Mouse (Mus musculus): ENCODE results near the gene Perm1. TPM values are rescaled to one million over a fixed set of nuclear protein-coding genes. Genes with fewer than 3 reads are reported as not detected.
A peak's percentile ranks its signal among the peaks of the same experiment; 100 is the strongest.

Perm1 gene
- total RNA-seq, 2 experiments from 2014 or later, result 208 to 223 TPM

DNA sequence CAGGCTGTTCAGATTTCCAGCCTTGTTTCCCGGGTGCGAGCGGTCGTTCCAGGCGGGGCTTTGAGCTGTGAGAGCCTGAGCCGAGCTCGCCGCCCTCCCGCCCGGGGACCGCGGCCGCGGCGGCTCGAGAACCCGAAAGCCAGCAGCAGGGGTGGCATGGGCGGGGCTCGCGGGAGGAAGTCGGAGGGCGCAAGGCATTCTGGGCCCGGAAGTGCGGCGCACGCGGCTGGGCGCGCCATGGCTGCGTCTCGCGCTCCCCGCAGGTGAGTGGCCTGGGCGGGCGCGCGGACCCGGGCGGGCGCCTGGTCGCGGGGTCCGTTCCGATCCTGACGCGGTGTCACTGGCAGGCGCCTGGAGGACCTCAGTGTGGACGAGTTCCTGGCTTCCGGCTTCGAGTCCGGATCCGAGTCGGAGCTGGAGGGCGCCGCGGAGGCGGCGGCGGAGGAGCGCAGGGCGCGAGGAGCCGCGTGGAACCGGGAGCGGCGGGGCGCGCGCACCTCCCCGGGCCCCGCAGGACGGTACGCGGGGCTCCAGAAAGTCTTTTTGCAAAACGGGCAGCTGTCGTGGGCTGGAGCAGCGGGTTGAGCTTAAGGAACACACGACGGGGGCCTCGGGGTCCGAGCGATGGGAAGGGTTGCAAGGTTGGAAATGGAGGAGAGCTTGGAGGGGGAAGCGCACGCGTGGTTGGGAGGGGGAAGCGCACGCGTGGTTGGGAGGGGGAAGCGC is 20.3 kb downstream of the Perm1 start, which contains the start of gene Noc2l:
TSS of gene Noc2l (plus strand) at position 203 of the 726 bp plus-strand sequence.
- DNase-seq, result peak; percentile 89 to 92

DNA sequence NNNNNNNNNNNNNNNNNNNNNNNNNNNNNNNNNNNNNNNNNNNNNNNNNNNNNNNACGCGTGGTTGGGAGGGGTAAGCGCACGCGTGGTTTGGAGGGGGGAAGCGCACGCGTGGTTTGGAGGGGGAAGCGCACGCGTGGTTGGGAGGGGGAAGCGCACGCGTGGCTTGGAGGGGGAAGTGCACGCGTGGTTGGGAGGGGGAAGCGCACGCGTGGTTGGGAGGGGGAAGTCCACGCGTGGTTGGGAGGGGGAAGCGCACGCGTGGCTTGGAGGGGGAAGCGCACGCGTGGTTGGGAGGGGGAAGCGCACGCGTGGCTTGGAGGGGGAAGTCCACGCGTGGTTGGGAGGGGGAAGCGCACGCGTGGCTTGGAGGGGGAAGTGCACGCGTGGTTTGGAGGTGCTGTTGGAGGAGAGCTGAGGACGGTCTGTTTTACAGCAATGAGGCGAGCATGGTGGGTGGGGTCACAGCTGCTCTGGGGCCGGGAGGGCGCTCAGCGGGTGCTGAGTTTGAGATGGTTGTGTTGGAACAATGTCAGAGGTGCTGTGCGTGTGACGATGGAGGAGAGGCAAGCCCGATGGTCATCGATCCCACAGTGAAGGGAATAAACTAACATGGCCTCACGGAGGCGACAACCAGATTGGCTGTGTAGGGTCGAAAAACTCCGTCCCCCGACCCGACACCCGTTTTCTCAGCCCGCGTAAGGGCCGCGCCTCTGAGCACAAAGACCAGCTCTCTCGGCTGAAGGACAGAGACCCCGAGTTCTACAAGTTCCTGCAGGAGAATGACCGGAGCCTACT is 21.2 kb downstream of the Perm1 start:
- DNase-seq, result no peak
- intact Hi-C loops (cut with DNase I), result no loop called here

More for the DNA sequence above, 20.3 kb downstream of the Perm1 start, which contains the start of gene Noc2l:
- intact Hi-C loops (cut with DNase I), result loop anchor here (2.0 kb wide), 1 partner anchor 127 kb away; the partner anchor contains the start of gene 9430015G10Rik

DNA sequence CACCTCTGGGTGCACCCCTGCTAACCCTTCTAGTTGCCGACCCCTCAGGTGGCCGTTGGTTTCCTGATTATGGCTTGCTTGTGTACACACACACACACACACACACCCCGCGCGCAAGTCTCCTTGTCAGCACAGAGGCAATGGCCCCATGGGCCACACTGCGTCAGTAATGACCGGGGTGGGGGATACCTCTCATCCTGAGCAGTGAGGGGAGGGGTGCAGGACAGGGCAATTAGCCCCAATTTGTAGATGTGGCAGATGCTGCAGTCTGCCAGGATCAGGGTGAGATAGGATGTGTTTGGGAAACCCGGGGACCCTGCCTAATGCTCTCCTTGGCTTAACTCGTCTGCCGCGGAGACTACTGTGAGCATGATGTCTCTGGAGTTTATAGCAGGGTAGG is 33.9 kb downstream of the Perm1 start:
- intact Hi-C loops (cut with DNase I), result no loop called here

DNA sequence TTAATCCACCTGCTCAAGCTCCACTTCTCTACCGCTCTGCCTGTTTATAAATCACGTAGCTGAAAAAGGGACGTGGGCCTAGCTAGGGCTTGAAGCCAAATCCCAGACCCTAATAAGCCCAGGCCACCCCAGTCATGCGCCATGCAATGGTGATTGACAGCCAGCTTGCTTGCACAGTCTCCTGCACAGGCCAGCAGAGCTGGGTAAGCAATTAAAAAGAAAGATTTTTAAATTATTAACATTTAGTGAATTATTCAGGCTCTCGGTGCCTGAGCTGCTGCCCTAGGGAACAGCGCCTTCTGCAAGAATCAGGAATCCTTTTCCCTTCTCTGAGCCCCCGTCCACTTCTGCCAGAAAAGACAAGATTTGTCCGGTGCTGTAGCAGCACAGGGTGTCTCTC is 35.4 kb downstream of the Perm1 start:
- intact Hi-C loops (cut with DNase I), result no loop called here

More for the DNA sequence above, 33.9 kb downstream of the Perm1 start:
- no peak for DNase-seq

DNA sequence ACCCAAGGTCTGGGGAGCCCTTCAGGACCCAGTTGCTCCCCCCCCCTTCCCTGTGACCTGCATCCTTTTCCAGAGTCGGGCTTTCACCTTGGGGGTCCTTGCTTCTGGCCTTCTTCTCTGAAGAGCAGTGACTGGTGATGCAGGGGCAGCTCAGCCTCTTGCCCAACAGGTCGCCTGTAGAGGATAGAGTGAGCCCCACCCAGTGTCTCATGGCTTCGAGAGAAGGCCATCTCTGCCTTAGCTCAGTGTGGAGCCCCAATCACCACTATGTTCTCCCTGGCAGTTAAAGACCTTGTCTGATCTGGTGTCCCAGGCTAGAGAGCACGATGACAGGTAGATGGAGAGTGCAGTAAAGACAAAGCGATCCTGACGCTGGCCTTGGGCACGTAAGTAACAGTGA is 36.5 kb downstream of the Perm1 start:
- intact Hi-C loops (cut with DNase I), result no loop called here

More for the DNA sequence above, 35.4 kb downstream of the Perm1 start:
- no peak for DNase-seq

DNA sequence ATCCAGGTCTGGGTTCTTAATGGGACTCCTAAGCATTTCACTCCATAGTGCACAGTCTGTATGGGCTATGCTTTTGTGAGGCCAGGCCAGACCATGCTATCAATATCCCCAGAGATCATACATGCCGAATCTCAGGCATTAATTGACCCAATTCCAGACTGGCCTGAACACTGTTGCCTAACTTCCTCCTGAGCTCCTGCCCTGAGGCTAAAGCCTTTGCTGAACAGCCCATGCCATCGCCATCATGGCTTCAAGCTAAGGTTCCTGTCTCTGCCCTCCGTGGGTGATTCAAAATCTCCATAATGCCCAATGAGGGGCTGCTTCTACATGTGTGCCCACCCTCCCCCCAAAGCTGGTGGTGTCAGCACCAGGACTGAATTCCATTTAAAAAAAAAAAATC is 37.0 kb downstream of the Perm1 start:
- intact Hi-C loops (cut with DNase I), result no loop called here
- DNase-seq, result no peak

More for the DNA sequence above, 36.5 kb downstream of the Perm1 start:
- DNase-seq, result no peak

DNA sequence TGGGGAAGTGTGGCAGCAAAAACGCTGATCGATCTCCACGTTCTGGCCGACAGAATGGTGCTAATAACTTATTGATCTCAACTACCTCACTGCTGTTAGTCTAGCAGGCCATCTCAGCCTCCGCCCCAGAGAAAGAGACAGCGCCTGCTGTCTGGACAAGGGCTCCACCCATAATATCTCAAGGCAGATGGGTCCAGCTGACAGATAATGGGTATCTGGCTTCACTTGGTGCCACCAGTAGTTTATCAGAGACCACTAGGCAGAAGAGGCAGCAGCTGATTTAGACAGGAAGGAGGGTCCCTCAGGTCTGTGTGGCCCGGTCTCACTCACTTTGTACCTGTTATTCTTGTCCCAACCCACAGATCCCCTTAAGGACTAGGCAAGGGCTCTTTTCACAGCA is 37.4 kb downstream of the Perm1 start:
- intact Hi-C loops (cut with DNase I), result no loop called here

DNA sequence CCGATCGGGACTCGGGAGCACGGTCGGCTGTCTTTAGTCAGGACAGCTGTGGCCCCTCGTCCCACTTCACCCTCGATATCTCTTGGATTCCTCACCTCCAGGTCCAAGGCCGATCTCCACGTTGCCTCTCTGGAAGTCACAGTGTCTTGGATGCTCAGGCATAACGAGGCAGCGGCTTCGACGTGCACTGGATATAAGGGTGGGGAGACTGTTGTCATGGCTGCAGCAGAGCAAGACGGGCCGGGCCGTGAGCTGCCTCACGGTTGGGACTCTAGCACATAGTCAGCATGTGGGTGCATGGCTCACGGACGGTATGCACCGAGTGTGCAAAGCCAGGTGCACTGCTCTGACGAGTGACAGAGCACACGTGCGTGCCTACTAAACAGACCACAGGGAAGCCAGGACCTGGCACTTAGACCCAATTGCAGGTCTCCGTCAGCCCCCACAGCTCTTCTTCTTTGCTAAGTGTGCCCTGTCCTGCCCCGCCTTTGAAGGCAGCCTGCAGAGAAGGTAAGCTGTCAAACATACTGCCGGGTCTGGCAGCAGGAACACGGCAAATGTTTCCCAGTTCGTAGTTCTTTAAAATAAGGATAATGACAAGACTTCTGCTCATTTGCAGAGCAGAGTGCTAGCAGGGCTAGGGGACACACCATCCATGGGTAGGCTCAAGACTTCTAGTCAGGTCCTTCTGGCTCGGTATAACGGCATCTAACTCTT is 38.9 kb downstream of the Perm1 start:
- DNase-seq, result no peak
- intact Hi-C loops (cut with DNase I), result no loop called here

More for the DNA sequence above, 37.4 kb downstream of the Perm1 start:
- DNase-seq, result no peak

DNA sequence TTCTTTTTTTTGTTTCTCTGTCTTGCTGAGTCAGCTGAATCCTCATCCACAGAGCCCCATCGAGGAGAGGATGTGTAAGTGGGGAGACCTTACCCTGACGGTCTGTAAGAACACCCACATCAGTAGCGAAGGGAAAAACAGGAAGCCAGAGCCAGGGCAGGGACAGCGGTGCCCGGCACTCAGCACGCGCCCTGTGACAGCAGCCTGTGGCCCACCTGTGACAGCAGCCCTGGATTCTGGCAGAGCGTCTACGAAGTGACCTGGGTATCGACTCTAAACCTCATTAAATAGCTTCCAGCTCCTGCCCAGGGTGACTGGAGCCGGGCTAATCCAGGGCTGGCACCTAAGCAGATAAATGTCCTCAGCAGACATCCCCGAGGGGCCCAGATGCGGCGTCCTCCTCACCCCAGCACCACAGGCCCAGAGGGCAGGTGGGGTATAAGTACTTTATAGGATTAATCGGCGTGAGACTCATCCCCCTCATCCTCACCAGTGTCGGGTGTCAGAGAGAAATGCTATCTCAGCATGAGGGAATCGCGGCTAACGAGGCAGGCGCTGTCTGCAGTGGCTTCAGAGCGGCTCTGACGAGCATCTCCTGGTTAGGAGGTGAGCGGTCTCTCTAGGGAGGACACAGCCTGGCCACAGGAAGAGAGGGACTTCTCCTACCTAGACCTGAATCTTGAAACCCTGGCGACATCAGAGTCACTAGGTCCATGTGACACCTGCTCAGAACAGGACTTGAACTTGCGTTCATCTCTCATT is 39.6 kb downstream of the Perm1 start, which contains the start of gene Samd11:
TSS of gene Samd11 (minus strand) at position 580 of the 762 bp plus-strand sequence.
- intact Hi-C loops (cut with DNase I), result no loop called here
- DNase-seq, result no peak

Small RNAs within 50 kb of the gene (microRNA-seq; reads per million reads assigned to microRNA genes)
- 0.67 to 7.2 reads per million in 2 experiments for gene Mir7658 (ENCODE audit: borderline number of aligned reads in 2 of 2)

Other genes with a start within 250 kb of the Perm1 start
- gene B3galt6, start 223.2 kb upstream of the Perm1 start, total RNA-seq (2021), result 1 to 10 TPM; 2.2 to 2.4 TPM
- 10 to 100 TPM; 77.9 to 89.1 TPM for gene Sdf4, start 223.0 kb upstream of the Perm1 start, total RNA-seq (2021)
- under 1 TPM; 0.27 to 0.39 TPM for gene Tnfrsf4, start 202.0 kb upstream of the Perm1 start, total RNA-seq (2021)
- gene Tnfrsf18, start 189.7 kb upstream of the Perm1 start, total RNA-seq (2021), result not detected
- gene Ttll10, start 156.5 kb upstream of the Perm1 start, total RNA-seq (2021), result not detected
- gene 9430015G10Rik, start 105.9 kb upstream of the Perm1 start, total RNA-seq (2021), result 1 to 10 TPM; 3.0 TPM
- under 1 TPM in 1 of 2 experiments, not detected in 1; 0.11 TPM for gene Rnf223, start 85.4 kb upstream of the Perm1 start, total RNA-seq (2021)
- gene Agrn, start 18.4 kb upstream of the Perm1 start, total RNA-seq (2021), result 10 to 100 TPM; 34.8 to 42.1 TPM
- gene Isg15, start 15.1 kb upstream of the Perm1 start, total RNA-seq (2021), result 1 to 10 TPM; 3.5 to 7.0 TPM
- 1 to 10 TPM; 7.7 to 8.4 TPM for gene AW011738, start 12.6 kb upstream of the Perm1 start, total RNA-seq (2021)
- gene Plekhn1, start 19.0 kb downstream of the Perm1 start, total RNA-seq (2021), result 10 to 100 TPM in 1 of 2 experiments, 1 to 10 TPM in 1; 9.2 to 10.2 TPM
- 10 to 100 TPM; 25.0 to 25.9 TPM for gene Noc2l, start 20.1 kb downstream of the Perm1 start, total RNA-seq (2021)
- not detected for gene Samd11, start 39.8 kb downstream of the Perm1 start, total RNA-seq (2021)
- not detected for gene Vmn2r-ps159, start 115.2 kb downstream of the Perm1 start, total RNA-seq (2021)

All from heart, postnatal 36 days (tissue).